Comparison of ENCODE assay signal across 25 mouse cellular contexts in the genomic region with DNA sequence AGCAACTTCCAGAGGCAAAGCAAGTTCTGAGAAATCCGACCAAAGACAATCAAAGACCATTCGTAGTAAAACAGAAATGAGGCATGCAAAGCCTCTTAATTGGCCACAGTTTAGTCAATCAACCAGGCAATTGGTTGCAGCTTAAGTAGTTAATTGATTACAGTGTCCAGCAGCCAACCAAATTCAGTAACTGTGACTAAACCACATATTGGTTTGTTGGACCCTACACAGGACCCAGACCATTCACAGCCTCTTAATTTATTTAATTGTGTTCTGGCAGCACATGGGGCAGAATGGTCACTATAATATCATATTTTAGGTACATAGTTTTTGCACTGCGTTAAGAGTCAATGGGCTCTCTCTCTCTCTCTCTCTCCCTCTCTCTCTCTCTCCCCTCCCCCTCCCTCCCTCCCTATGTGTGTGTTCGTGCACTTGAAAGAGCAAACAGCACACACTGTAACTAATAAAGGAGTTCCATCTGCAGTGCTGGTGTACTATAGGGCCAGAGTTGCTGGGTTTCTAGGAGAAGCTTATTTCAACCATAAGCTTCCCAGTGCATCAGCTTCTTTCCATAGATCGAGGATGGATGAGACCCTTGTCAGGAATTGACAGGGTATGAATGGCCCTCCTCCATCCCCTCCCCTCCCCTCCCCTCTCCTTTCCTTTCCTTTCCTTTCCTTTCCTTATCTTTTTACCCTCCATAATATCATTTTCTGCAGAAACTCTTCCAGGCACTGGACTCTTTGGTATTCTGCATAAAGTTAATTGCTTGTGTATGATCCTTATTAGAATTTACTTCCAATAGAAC.
A peak's percentile ranks its signal among the peaks of the same experiment; 100 is the strongest.
DNase-seq lines count a peak whose midpoint lies in the region; ATAC-seq and TF ChIP-seq lines count a peak whose summit lies in the region.
"Had no signal": no experiment of that assay in that cellular context is flagged by ENCODE, and none has a peak within 500 bp of the region (broad histone marks: within the 10 kb centered on the region; RNA-seq: fewer than 3 reads in every experiment).

No protein-coding gene starts in this region.

- no peak for DNase-seq in forebrain, embryonic 11.5 days (ENCODE audit: low spot score)
- DNase-seq in midbrain, embryonic 11.5 days (ENCODE audit: low spot score, missing footprints): no peak
- DNase-seq in midbrain, postnatal 0 days (ENCODE audit: low spot score): no peak
- peak; percentile 45 for DNase-seq in embryonic facial prominence, embryonic 14.5 days (ENCODE audit: low spot score)
- no peak for DNase-seq in heart, postnatal 4 days
- DNase-seq: adrenal gland, postnatal 25 days; B cell, adult 2 months; cerebellum, adult 2 months; cerebellum, postnatal 14 days; gastrocnemius, postnatal 25 days; heart, adult 18-20 months; kidney, adult 8-10 months; kidney, postnatal 4 days; right cerebral cortex, postnatal 25 days; thymus, postnatal 14 days had no signal

- no peak overlapping the region for H3K9ac ChIP-seq in forebrain, embryonic 11.5 days (ENCODE audit: low read length)
- no peak overlapping the region for H3K9ac ChIP-seq in forebrain, embryonic 16.5 days (replicated peaks; ENCODE audit: low read depth, low read length)
- H3K9ac ChIP-seq in midbrain, embryonic 11.5 days (ENCODE audit: low read length): no peak overlapping the region
- no peak overlapping the region for H3K9ac ChIP-seq in midbrain, postnatal 0 days (replicated peaks; ENCODE audit: low read length, poor library complexity, severe bottlenecking)
- no peak overlapping the region for H3K9ac ChIP-seq in embryonic facial prominence, embryonic 14.5 days (ENCODE audit: low read depth, low read length)
- no peak overlapping the region for H3K9ac ChIP-seq in forebrain, embryonic 12.5 days
- H3K9ac ChIP-seq: heart, embryonic 12.5 days; limb, embryonic 13.5 days; lung, embryonic 15.5 days; stomach, embryonic 15.5 days had no signal

- WGBS in forebrain, embryonic 11.5 days: 14% methylated on average over 5 of the region's 5 CpGs
- WGBS in forebrain, embryonic 16.5 days: 8% methylated on average over 5 of the region's 5 CpGs
- 41% methylated on average over 5 of the region's 5 CpGs for WGBS in midbrain, embryonic 11.5 days
- WGBS in midbrain, postnatal 0 days: 29% methylated on average over 5 of the region's 5 CpGs
- 36% methylated on average over 5 of the region's 5 CpGs for WGBS in embryonic facial prominence, embryonic 14.5 days
- WGBS in forebrain, embryonic 12.5 days: 12% methylated on average over 5 of the region's 5 CpGs

- no peak overlapping the region for H3K4me2 ChIP-seq in forebrain, embryonic 11.5 days (ENCODE audit: low read depth, low read length, severe bottlenecking)
- H3K4me2 ChIP-seq in forebrain, embryonic 16.5 days (ENCODE audit: low read length): no peak overlapping the region
- H3K4me2 ChIP-seq in midbrain, embryonic 11.5 days: no peak overlapping the region
- no peak overlapping the region for H3K4me2 ChIP-seq in midbrain, postnatal 0 days (ENCODE audit: low read depth, low read length, poor library complexity, severe bottlenecking)
- H3K4me2 ChIP-seq in embryonic facial prominence, embryonic 14.5 days (ENCODE audit: low read depth, low read length): no peak overlapping the region
- H3K4me2 ChIP-seq in forebrain, embryonic 12.5 days: no peak overlapping the region
- H3K4me2 ChIP-seq: heart, embryonic 12.5 days; limb, embryonic 13.5 days; liver, embryonic 11.5 days; lung, embryonic 15.5 days; stomach, embryonic 15.5 days had no signal

- no peak overlapping the region for H3K27ac ChIP-seq in forebrain, embryonic 11.5 days (ENCODE audit: low read depth, low read length)
- no peak overlapping the region for H3K27ac ChIP-seq in forebrain, embryonic 16.5 days (ENCODE audit: low read length)
- H3K27ac ChIP-seq in midbrain, embryonic 11.5 days (ENCODE audit: low read depth, low read length): no peak overlapping the region
- no peak overlapping the region for H3K27ac ChIP-seq in midbrain, postnatal 0 days (ENCODE audit: low read depth, low read length)
- no peak overlapping the region for H3K27ac ChIP-seq in embryonic facial prominence, embryonic 14.5 days (replicated peaks; ENCODE audit: low read depth, low read length)
- no peak overlapping the region for H3K27ac ChIP-seq in forebrain, embryonic 12.5 days
- H3K27ac ChIP-seq: kidney, postnatal 0 days; limb, embryonic 13.5 days; lung, embryonic 15.5 days; stomach, embryonic 15.5 days had no signal

- no peaks in the 10 kb centered on the region; the same call in 1 of the 2 replicates for H3K4me1 ChIP-seq in forebrain, embryonic 11.5 days (replicated peaks; ENCODE audit: control insufficient read depth, insufficient read depth, low read length)
- no peaks in the 10 kb centered on the region for H3K4me1 ChIP-seq in forebrain, embryonic 16.5 days (replicated peaks; ENCODE audit: control insufficient read depth, insufficient read depth, low read length)
- H3K4me1 ChIP-seq in midbrain, embryonic 11.5 days (ENCODE audit: control insufficient read depth, insufficient read depth, low read length): peaks cover 6% of the 10 kb centered on the region; the same call in 1 of the 2 replicates
- H3K4me1 ChIP-seq in midbrain, postnatal 0 days (ENCODE audit: insufficient read depth, low read length): no peaks in the 10 kb centered on the region
- H3K4me1 ChIP-seq in embryonic facial prominence, embryonic 14.5 days (ENCODE audit: control insufficient read depth, insufficient read depth, low read length): no peaks in the 10 kb centered on the region
- H3K4me1 ChIP-seq in forebrain, embryonic 12.5 days: peaks cover 5% of the 10 kb centered on the region
- H3K4me1 ChIP-seq: heart, embryonic 12.5 days; limb, embryonic 13.5 days; lung, embryonic 15.5 days; stomach, embryonic 15.5 days had no signal

- ATAC-seq in forebrain, embryonic 11.5 days (replicated peaks; ENCODE audit: low FRiP score): peak; percentile 68
- ATAC-seq in forebrain, embryonic 16.5 days: no peak; the same call in 1 of the 2 replicates
- peak; percentile 51 for ATAC-seq in midbrain, embryonic 11.5 days (ENCODE audit: low FRiP score)
- ATAC-seq in midbrain, postnatal 0 days (ENCODE audit: low FRiP score): no peak
- no peak for ATAC-seq in embryonic facial prominence, embryonic 14.5 days (ENCODE audit: low read depth)
- peak; percentile 58 for ATAC-seq in forebrain, embryonic 12.5 days (ENCODE audit: low FRiP score)
- no peak for ATAC-seq in monocyte, adult 5-6 weeks (replicated peaks; ENCODE audit: insufficient number of reproducible peaks, low FRiP score, low TSS enrichment, poor library complexity, severe bottlenecking)
- ATAC-seq: intestine, embryonic 16.5 days had no signal

- no peak overlapping the region for H3K4me3 ChIP-seq in forebrain, embryonic 11.5 days (ENCODE audit: low read depth, low read length)
- no peak overlapping the region for H3K4me3 ChIP-seq in forebrain, embryonic 16.5 days (replicated peaks; ENCODE audit: low read length)
- no peak overlapping the region for H3K4me3 ChIP-seq in midbrain, embryonic 11.5 days (ENCODE audit: low read depth, low read length)
- no peak overlapping the region for H3K4me3 ChIP-seq in midbrain, postnatal 0 days (ENCODE audit: low read depth, low read length)
- H3K4me3 ChIP-seq in embryonic facial prominence, embryonic 14.5 days (ENCODE audit: low read depth, low read length): no peak overlapping the region
- no peak overlapping the region for H3K4me3 ChIP-seq in forebrain, embryonic 12.5 days (replicated peaks)
- H3K4me3 ChIP-seq: heart, embryonic 12.5 days; limb, embryonic 13.5 days; lung, embryonic 15.5 days; stomach, embryonic 15.5 days had no signal

- H3K27me3 ChIP-seq in forebrain, embryonic 11.5 days (ENCODE audit: control insufficient read depth, insufficient read depth, low read length): no peaks in the 10 kb centered on the region
- H3K27me3 ChIP-seq in forebrain, embryonic 16.5 days (replicated peaks; ENCODE audit: control insufficient read depth, insufficient read depth, low read length): no peaks in the 10 kb centered on the region
- H3K27me3 ChIP-seq in midbrain, embryonic 11.5 days (ENCODE audit: control insufficient read depth, insufficient read depth, low read length): no peaks in the 10 kb centered on the region
- H3K27me3 ChIP-seq in midbrain, postnatal 0 days (ENCODE audit: insufficient read depth, low read length): no peaks in the 10 kb centered on the region
- H3K27me3 ChIP-seq in embryonic facial prominence, embryonic 14.5 days (replicated peaks; ENCODE audit: control insufficient read depth, insufficient read depth, low read length): no peaks in the 10 kb centered on the region
- no peaks in the 10 kb centered on the region for H3K27me3 ChIP-seq in forebrain, embryonic 12.5 days
- H3K27me3 ChIP-seq: heart, embryonic 12.5 days; limb, embryonic 13.5 days; lung, embryonic 15.5 days; stomach, embryonic 15.5 days had no signal

- H3K36me3 ChIP-seq in forebrain, embryonic 11.5 days (ENCODE audit: control insufficient read depth, insufficient read depth, low read length): no peaks in the 10 kb centered on the region
- H3K36me3 ChIP-seq in forebrain, embryonic 16.5 days (ENCODE audit: control insufficient read depth, insufficient read depth): no peaks in the 10 kb centered on the region
- no peaks in the 10 kb centered on the region for H3K36me3 ChIP-seq in midbrain, embryonic 11.5 days (ENCODE audit: control insufficient read depth, insufficient read depth, low read length)
- H3K36me3 ChIP-seq in midbrain, postnatal 0 days (ENCODE audit: insufficient read depth, low read length): no peaks in the 10 kb centered on the region
- H3K36me3 ChIP-seq in embryonic facial prominence, embryonic 14.5 days (ENCODE audit: control insufficient read depth, insufficient read depth, low read length): no peaks in the 10 kb centered on the region
- H3K36me3 ChIP-seq in forebrain, embryonic 12.5 days (replicated peaks): no peaks in the 10 kb centered on the region
- H3K36me3 ChIP-seq: heart, embryonic 12.5 days; limb, embryonic 13.5 days; lung, embryonic 15.5 days; stomach, embryonic 15.5 days had no signal

- no peak for TF ChIP-seq CTCF in midbrain, postnatal 0 days (IDR thresholded peaks at IDR 0.05)

- no peaks in the 10 kb centered on the region for H3K9me3 ChIP-seq in forebrain, embryonic 11.5 days (ENCODE audit: control insufficient read depth, low read length)
- H3K9me3 ChIP-seq in forebrain, embryonic 16.5 days (ENCODE audit: control insufficient read depth, low read length): no peaks in the 10 kb centered on the region
- no peaks in the 10 kb centered on the region; the same call in 1 of the 2 replicates for H3K9me3 ChIP-seq in midbrain, embryonic 11.5 days (ENCODE audit: control insufficient read depth, low read length)
- no peaks in the 10 kb centered on the region for H3K9me3 ChIP-seq in midbrain, postnatal 0 days (ENCODE audit: low read length)
- no peaks in the 10 kb centered on the region for H3K9me3 ChIP-seq in embryonic facial prominence, embryonic 14.5 days (ENCODE audit: control insufficient read depth, low read length)
- no peaks in the 10 kb centered on the region for H3K9me3 ChIP-seq in forebrain, embryonic 12.5 days
- H3K9me3 ChIP-seq: heart, embryonic 12.5 days; limb, embryonic 13.5 days; lung, embryonic 15.5 days; stomach, embryonic 15.5 days had no signal

Comparison
In these comparisons a context has a peak if more than half of its experiments do, and no peak if none do; other contexts are left out.
1. ATAC-seq: peak in forebrain, embryonic 11.5 days (single experiment), midbrain, embryonic 11.5 days (single experiment) and forebrain, embryonic 12.5 days (single experiment); none in forebrain, embryonic 16.5 days (single experiment), midbrain, postnatal 0 days (single experiment), embryonic facial prominence, embryonic 14.5 days (single experiment) and monocyte, adult 5-6 weeks (single experiment).